Mouse (Mus musculus): Measurements from ENCODE around the gene Lmo2. TPM values are rescaled to one million over a fixed set of nuclear protein-coding genes. Genes with fewer than 3 reads are reported as not detected.

Gene Lmo2
- polyA plus RNA-seq, 1 experiment from 2014 or later, result 41.9 TPM

GRCm38 (mm10) chr2:103935691-103936435 is 21.9 kb upstream of the Lmo2 start:
- no peak overlapping the region for H3K4me2 ChIP-seq (ENCODE audit: low read depth, low read length, severe bottlenecking)
- H3K27ac ChIP-seq (ENCODE audit: low read depth, low read length), result no peak overlapping the region
- no peaks in the 10 kb centered on the region for H3K27me3 ChIP-seq (ENCODE audit: control insufficient read depth, insufficient read depth, low read length)
- 45% methylated on average over 10 of the region's 10 CpGs for WGBS
- H3K9me3 ChIP-seq (ENCODE audit: control insufficient read depth, low read length), result no peaks in the 10 kb centered on the region
- no peak overlapping the region for H3K9ac ChIP-seq (ENCODE audit: low read length)
- H3K4me3 ChIP-seq (ENCODE audit: low read depth, low read length), result no peak overlapping the region
- ATAC-seq (replicated peaks; ENCODE audit: low FRiP score) (no peak), DNase-seq (ENCODE audit: low spot score) (no peak)
- no peaks in the 10 kb centered on the region for H3K4me1 ChIP-seq (replicated peaks; ENCODE audit: control insufficient read depth, insufficient read depth, low read length)
- H3K36me3 ChIP-seq (ENCODE audit: control insufficient read depth, insufficient read depth, low read length), result no peaks in the 10 kb centered on the region

GRCm38 (mm10) chr2:103936666-103937065 is 21.1 kb upstream of the Lmo2 start:
- no peaks in the 10 kb centered on the region for H3K27me3 ChIP-seq (ENCODE audit: control insufficient read depth, insufficient read depth, low read length)
- no peak overlapping the region for H3K4me2 ChIP-seq (ENCODE audit: low read depth, low read length, severe bottlenecking)
- H3K9me3 ChIP-seq (ENCODE audit: control insufficient read depth, low read length), result no peaks in the 10 kb centered on the region
- no peaks in the 10 kb centered on the region for H3K36me3 ChIP-seq (ENCODE audit: control insufficient read depth, insufficient read depth, low read length)
- DNase-seq (ENCODE audit: low spot score), result no peak
- 71% methylated on average over 2 of the region's 2 CpGs for WGBS
- no peak overlapping the region for H3K9ac ChIP-seq (ENCODE audit: low read length)
- H3K27ac ChIP-seq (ENCODE audit: low read depth, low read length), result no peak overlapping the region
- H3K4me3 ChIP-seq (ENCODE audit: low read depth, low read length), result no peak overlapping the region
- no peak for ATAC-seq (replicated peaks; ENCODE audit: low FRiP score)
- H3K4me1 ChIP-seq (replicated peaks; ENCODE audit: control insufficient read depth, insufficient read depth, low read length), result no peaks in the 10 kb centered on the region

GRCm38 (mm10) chr2:103937670-103938069 is 20.1 kb upstream of the Lmo2 start:
- H3K27me3 ChIP-seq (ENCODE audit: control insufficient read depth, insufficient read depth, low read length), result no peaks in the 10 kb centered on the region
- H3K9ac ChIP-seq (ENCODE audit: low read length), result no peak overlapping the region
- H3K36me3 ChIP-seq (ENCODE audit: control insufficient read depth, insufficient read depth, low read length), result no peaks in the 10 kb centered on the region
- H3K4me3 ChIP-seq (ENCODE audit: low read depth, low read length), result no peak overlapping the region
- H3K4me1 ChIP-seq (replicated peaks; ENCODE audit: control insufficient read depth, insufficient read depth, low read length), result no peaks in the 10 kb centered on the region
- DNase-seq (ENCODE audit: low spot score), result no peak
- H3K9me3 ChIP-seq (ENCODE audit: control insufficient read depth, low read length), result no peaks in the 10 kb centered on the region
- ATAC-seq (replicated peaks; ENCODE audit: low FRiP score), result no peak
- no peak overlapping the region for H3K27ac ChIP-seq (ENCODE audit: low read depth, low read length)
- H3K4me2 ChIP-seq (ENCODE audit: low read depth, low read length, severe bottlenecking), result no peak overlapping the region
- 87% methylated on average over 2 of the region's 2 CpGs for whole genome bisulfite sequencing

GRCm38 (mm10) chr2:103938573-103938972 is 19.2 kb upstream of the Lmo2 start:
- Histone ChIP-seq H3K27ac (ENCODE audit: low read depth, low read length) (no peak overlapping the region), H3K9ac (ENCODE audit: low read length) (no peak overlapping the region), H3K9me3 (ENCODE audit: control insufficient read depth, low read length) (no peaks in the 10 kb centered on the region), H3K4me3 (ENCODE audit: low read depth, low read length) (no peak overlapping the region), H3K4me1 (replicated peaks; ENCODE audit: control insufficient read depth, insufficient read depth, low read length) (no peaks in the 10 kb centered on the region), H3K27me3 (ENCODE audit: control insufficient read depth, insufficient read depth, low read length) (no peaks in the 10 kb centered on the region), H3K4me2 (ENCODE audit: low read depth, low read length, severe bottlenecking) (no peak overlapping the region), H3K36me3 (ENCODE audit: control insufficient read depth, insufficient read depth, low read length) (no peaks in the 10 kb centered on the region)
- DNase-seq (ENCODE audit: low spot score) (no peak), ATAC-seq (replicated peaks; ENCODE audit: low FRiP score) (no peak)
- 84% methylated on average over 1 of the region's 1 CpGs for WGBS

GRCm38 (mm10) chr2:103939003-103939402 is 18.8 kb upstream of the Lmo2 start:
- H3K9me3 ChIP-seq (ENCODE audit: control insufficient read depth, low read length), result no peaks in the 10 kb centered on the region
- no peak overlapping the region for H3K27ac ChIP-seq (ENCODE audit: low read depth, low read length)
- H3K27me3 ChIP-seq (ENCODE audit: control insufficient read depth, insufficient read depth, low read length), result no peaks in the 10 kb centered on the region
- ATAC-seq (replicated peaks; ENCODE audit: low FRiP score) (no peak), DNase-seq (ENCODE audit: low spot score) (no peak)
- no peaks in the 10 kb centered on the region for H3K4me1 ChIP-seq (replicated peaks; ENCODE audit: control insufficient read depth, insufficient read depth, low read length)
- no peak overlapping the region for H3K9ac ChIP-seq (ENCODE audit: low read length)
- H3K4me2 ChIP-seq (ENCODE audit: low read depth, low read length, severe bottlenecking), result no peak overlapping the region
- H3K36me3 ChIP-seq (ENCODE audit: control insufficient read depth, insufficient read depth, low read length), result no peaks in the 10 kb centered on the region
- H3K4me3 ChIP-seq (ENCODE audit: low read depth, low read length), result no peak overlapping the region

- no peak overlapping the region for H3K9ac ChIP-seq (ENCODE audit: low read length)
- 68% methylated on average over 3 of the region's 3 CpGs for WGBS
These were observed 16.7 kb upstream of the Lmo2 start for GRCm38 (mm10) chr2:103941085-103941484.

GRCm38 (mm10) chr2:103944859-103945258 is 12.9 kb upstream of the Lmo2 start:
- no peaks in the 10 kb centered on the region for H3K27me3 ChIP-seq (ENCODE audit: control insufficient read depth, insufficient read depth, low read length)
- no peak overlapping the region for H3K4me2 ChIP-seq (ENCODE audit: low read depth, low read length, severe bottlenecking)
- no peaks in the 10 kb centered on the region for H3K4me1 ChIP-seq (replicated peaks; ENCODE audit: control insufficient read depth, insufficient read depth, low read length)
- H3K9ac ChIP-seq (ENCODE audit: low read length), result no peak overlapping the region
- no peak for DNase-seq (ENCODE audit: low spot score)
- H3K4me3 ChIP-seq (ENCODE audit: low read depth, low read length), result no peak overlapping the region
- WGBS, result 90% methylated on average over 2 of the region's 2 CpGs
- ATAC-seq (replicated peaks; ENCODE audit: low FRiP score), result no peak
- H3K27ac ChIP-seq (ENCODE audit: low read depth, low read length), result no peak overlapping the region
- H3K36me3 ChIP-seq (ENCODE audit: control insufficient read depth, insufficient read depth, low read length), result no peaks in the 10 kb centered on the region
- no peaks in the 10 kb centered on the region for H3K9me3 ChIP-seq (ENCODE audit: control insufficient read depth, low read length)

More at GRCm38 (mm10) chr2:103941085-103941484, 16.7 kb upstream of the Lmo2 start:
- ATAC-seq (replicated peaks; ENCODE audit: low FRiP score) (no peak), DNase-seq (ENCODE audit: low spot score) (no peak)
- H3K4me1 ChIP-seq (replicated peaks; ENCODE audit: control insufficient read depth, insufficient read depth, low read length), result no peaks in the 10 kb centered on the region
- no peak overlapping the region for H3K4me2 ChIP-seq (ENCODE audit: low read depth, low read length, severe bottlenecking)
- H3K4me3 ChIP-seq (ENCODE audit: low read depth, low read length), result no peak overlapping the region
- no peaks in the 10 kb centered on the region for H3K27me3 ChIP-seq (ENCODE audit: control insufficient read depth, insufficient read depth, low read length)
- no peaks in the 10 kb centered on the region for H3K36me3 ChIP-seq (ENCODE audit: control insufficient read depth, insufficient read depth, low read length)
- no peak overlapping the region for H3K27ac ChIP-seq (ENCODE audit: low read depth, low read length)
- no peaks in the 10 kb centered on the region for H3K9me3 ChIP-seq (ENCODE audit: control insufficient read depth, low read length)

- no peaks in the 10 kb centered on the region for H3K27me3 ChIP-seq (ENCODE audit: control insufficient read depth, insufficient read depth, low read length)
- H3K4me2 ChIP-seq (ENCODE audit: low read depth, low read length, severe bottlenecking), result no peak overlapping the region
- 86% methylated on average over 5 of the region's 5 CpGs for WGBS
- no peak overlapping the region for H3K9ac ChIP-seq (ENCODE audit: low read length)
- H3K4me3 ChIP-seq (ENCODE audit: low read depth, low read length), result no peak overlapping the region
- no peaks in the 10 kb centered on the region for H3K36me3 ChIP-seq (ENCODE audit: control insufficient read depth, insufficient read depth, low read length)
- DNase-seq (ENCODE audit: low spot score) (no peak), ATAC-seq (replicated peaks; ENCODE audit: low FRiP score) (no peak)
- H3K9me3 ChIP-seq (ENCODE audit: control insufficient read depth, low read length), result no peaks in the 10 kb centered on the region
- H3K4me1 ChIP-seq (replicated peaks; ENCODE audit: control insufficient read depth, insufficient read depth, low read length), result no peaks in the 10 kb centered on the region
- H3K27ac ChIP-seq (ENCODE audit: low read depth, low read length), result no peak overlapping the region
These were observed 12.2 kb upstream of the Lmo2 start for GRCm38 (mm10) chr2:103945571-103946092.

GRCm38 (mm10) chr2:103946892-103947291 is 10.9 kb upstream of the Lmo2 start:
- Histone ChIP-seq H3K27ac (ENCODE audit: low read depth, low read length) (no peak overlapping the region), H3K27me3 (ENCODE audit: control insufficient read depth, insufficient read depth, low read length) (no peaks in the 10 kb centered on the region), H3K4me3 (ENCODE audit: low read depth, low read length) (no peak overlapping the region), H3K9me3 (ENCODE audit: control insufficient read depth, low read length) (no peaks in the 10 kb centered on the region), H3K4me1 (replicated peaks; ENCODE audit: control insufficient read depth, insufficient read depth, low read length) (no peaks in the 10 kb centered on the region), H3K9ac (ENCODE audit: low read length) (no peak overlapping the region), H3K4me2 (ENCODE audit: low read depth, low read length, severe bottlenecking) (no peak overlapping the region), H3K36me3 (ENCODE audit: control insufficient read depth, insufficient read depth, low read length) (no peaks in the 10 kb centered on the region)
- WGBS, result 88% methylated on average over 8 of the region's 8 CpGs
- ATAC-seq (replicated peaks; ENCODE audit: low FRiP score) (no peak), DNase-seq (ENCODE audit: low spot score) (no peak)
